Mouse (Mus musculus) layer of hippocampus, adult 9-10 months (tissue): ENCODE data around the gene Fam57b.
"Not testable (repeated sequence)": the region's sequence is repeated elsewhere in the genome, so short reads cannot be mapped to it uniquely, and the experiment has no call there.

Source experiments
- DNase-seq: peaks from one replicate; pipeline ENCODE4 v3.0.0; 2022; ENCODE audit warnings: low spot score

Fam57b gene

DNA sequence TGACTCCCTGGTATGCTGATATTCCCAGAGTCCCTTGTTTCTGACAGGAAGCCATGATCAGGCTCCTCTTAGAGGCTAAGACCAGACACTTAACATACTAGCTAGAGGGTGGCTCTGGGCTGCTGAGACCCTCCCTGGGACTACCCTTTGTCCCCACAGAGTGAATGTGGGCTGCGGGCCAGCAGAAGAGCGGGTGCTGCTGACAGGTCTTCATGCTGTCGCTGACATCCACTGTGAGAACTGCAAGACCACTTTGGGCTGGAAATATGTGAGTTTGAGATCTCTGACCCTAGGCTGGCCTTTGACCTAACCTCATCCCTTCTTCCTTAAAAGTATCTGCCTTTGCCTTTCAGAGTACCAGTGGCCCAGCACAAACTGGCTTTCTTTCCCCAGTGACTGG, 19.3 kb upstream of the Fam57b start:
- no peak for DNase-seq

GRCm38 (mm10) chr7:126779101-126779500, 18.4 kb upstream of the Fam57b start:
- DNase-seq = not testable (repeated sequence)

GRCm38 (mm10) chr7:126779983-126780970, 17.2 kb upstream of the Fam57b start:
- DNase-seq = no peak

- DNase-seq = no peak
Observed at GRCm38 (mm10) chr7:126780971-126781635, 16.4 kb upstream of the Fam57b start, which contains the start of gene Tbx6. Gene Tbx6, plus strand, starts transcription at chr7:126781483.

- no peak for DNase-seq
Observed at GRCm38 (mm10) chr7:126781661-126782370, 15.7 kb upstream of the Fam57b start.

DNA sequence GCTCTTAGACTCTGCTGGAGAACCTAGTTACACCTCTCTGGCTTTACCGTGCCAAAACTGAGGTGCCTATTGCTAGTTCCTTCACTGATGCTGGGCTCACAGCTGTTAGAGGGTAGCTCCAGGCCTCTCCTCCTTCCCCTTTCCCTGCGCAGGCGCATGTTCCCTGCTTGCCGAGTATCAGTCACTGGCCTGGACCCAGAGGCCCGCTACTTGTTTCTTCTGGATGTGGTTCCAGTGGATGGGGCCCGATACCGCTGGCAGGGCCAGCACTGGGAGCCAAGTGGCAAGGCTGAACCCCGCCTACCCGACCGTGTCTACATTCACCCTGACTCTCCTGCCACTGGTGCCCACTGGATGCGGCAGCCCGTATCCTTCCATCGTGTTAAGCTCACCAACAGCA, 14.8 kb upstream of the Fam57b start:
- DNase-seq = no peak

- DNase-seq = no peak
Observed at GRCm38 (mm10) chr7:126784469-126784868, 13.0 kb upstream of the Fam57b start.

GRCm38 (mm10) chr7:126785056-126785455, 12.4 kb upstream of the Fam57b start:
- no peak for DNase-seq

- no peak for DNase-seq
Observed at GRCm38 (mm10) chr7:126786142-126786541, 11.3 kb upstream of the Fam57b start.

GRCm38 (mm10) chr7:126789141-126789540, 8.3 kb upstream of the Fam57b start:
- DNase-seq = no peak

DNA sequence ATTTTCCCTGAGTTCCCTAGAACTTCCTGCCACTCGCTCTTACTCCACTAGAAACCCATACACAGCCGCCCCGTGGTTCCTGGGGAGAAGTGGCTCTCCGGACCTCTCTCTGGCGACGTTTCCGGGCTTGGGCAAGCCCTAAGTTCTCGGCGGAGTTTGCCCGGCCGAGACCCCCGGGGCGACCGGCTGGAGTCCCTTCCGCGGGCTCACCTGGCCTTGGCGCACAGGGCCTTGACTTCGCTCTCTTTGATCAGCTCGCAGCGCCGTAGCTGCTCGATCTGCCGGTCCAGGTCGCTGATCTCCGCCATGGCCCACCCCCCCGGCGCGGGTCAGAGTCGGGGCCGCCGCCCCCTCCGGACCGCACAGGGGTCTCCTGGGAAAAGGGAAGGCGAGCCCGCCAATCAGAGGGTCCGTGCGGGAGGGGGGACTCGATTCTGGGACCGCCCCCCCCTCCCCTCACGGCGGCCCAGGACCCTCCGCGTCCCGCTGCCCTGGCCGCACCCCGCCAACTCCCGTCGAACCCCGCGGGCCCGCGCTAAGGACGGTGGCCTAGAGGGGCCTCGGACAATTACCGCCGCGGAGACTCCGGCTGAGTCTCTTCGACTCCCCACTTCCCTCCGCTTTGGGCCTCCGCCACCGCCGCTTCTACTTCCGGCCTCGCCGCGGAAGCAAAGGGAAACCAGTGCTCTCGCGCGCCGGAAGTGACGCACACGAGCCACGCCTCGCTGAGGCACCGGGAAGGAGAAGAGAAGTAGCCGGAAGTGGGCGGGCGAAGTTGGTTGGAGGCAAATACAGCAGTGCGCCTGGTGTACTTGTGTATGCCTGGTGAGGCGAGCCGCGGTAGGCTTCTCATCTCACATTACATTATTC, 5.4 kb upstream of the Fam57b start, which contains the start of gene Ppp4c:
Gene Ppp4c (minus strand): TSS at position 646 of the 870 bp plus-strand sequence.
- DNase-seq = peak; percentile 84

DNA sequence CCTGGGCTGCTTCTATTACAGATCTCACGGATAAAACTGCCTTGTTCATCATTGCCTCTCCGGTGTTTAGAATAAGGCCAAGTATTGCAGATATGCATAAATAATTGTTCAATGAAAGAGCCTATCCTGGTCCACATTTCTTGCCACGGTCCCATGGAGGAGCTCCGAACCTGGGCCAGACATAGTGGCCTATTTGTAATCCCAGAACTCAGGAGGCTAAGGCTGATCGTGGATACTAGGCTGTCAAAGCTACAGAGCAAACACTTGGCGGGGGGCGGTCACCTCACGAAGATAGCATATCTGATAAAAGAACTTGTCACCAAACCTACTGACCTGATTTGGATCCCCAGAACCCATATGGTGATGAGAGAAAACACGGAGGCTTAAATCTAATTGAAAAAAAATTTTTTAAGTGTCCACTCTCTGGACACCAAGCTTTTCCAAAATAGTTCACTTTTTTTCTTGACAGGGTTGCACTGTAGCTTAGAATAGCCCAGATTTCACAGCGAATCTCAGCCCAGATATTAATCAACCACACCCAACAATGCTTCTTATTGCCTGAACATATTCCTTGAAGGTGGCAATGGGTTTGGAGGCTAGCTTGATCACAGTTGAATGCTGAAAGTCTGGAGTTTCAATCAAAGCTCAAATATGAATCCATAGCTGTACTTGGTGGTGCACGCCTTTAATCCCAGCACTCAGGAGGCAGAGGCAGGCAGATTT, 4.6 kb upstream of the Fam57b start:
- DNase-seq = no peak

GRCm38 (mm10) chr7:126793456-126794270, 3.8 kb upstream of the Fam57b start:
- no peak for DNase-seq

DNA sequence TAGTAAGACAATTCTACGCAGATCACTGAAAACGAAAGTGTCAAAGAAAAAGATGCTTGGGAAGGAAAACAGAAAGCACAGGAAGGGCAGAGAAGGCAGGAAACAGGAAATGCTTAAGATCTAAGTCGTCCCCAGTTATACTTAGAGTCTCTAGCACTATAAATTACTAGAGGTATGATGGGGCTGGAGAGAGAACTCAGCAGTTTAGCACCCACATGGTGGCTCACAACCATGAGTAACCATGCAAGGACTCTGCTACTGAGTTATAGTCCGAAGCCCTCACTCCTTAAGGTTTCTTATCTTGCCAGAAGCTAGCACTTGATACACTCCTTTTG, 3.2 kb upstream of the Fam57b start:
- DNase-seq = no peak

- DNase-seq = no peak
Observed at GRCm38 (mm10) chr7:126795387-126796317, 1.8 kb upstream of the Fam57b start.

DNA sequence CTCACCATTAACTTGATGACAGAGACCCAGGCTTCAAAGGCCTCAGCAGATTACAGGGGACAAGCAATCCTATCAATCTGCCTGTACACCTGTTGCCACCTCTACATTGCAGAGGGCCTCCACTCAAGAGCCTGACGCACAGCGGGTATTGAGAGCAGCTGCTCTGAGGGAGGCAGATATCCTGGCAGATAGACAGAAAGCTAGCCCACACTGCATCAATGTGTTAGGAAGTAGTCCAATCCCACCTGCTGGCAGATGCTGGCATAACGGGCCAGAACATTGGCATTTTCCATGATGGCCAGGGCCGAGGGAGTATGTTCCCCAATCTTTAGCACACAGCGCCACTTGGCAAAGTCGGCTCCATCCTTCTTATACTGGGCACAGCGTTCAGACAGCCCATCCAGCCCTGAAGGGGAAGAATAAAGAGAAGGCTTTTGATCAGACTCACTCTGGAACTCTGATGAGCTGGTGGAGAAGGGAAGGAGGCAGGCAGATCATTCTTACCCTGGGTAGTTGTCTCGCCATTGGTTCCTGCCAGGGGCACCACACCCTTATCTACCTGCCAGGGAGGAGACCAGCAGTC, 1.0 kb upstream of the Fam57b start:
- DNase-seq = no peak

GRCm38 (mm10) chr7:126798127-126799049, 920 bp downstream of the Fam57b start:
- no peak for DNase-seq
